Mouse (Mus musculus) hindbrain, embryonic 11.5 days (tissue): ENCODE measurements at regions not wholly inside any gene's neighbourhood (a gene's known extent, or its start where the extent isn't known, plus 50 kb on each side); places are given as distances from the start of the nearest gene placed in this dataset.

ENCODE experiments used
- ATAC-seq: fragments of 200-750 bp; cut with Nextera tagmentation; 2 replicates; pipeline ENCODE4 v1.8.0; 2017; ENCODE audit warnings: mild to moderate bottlenecking, moderate TSS enrichment, moderate library complexity; ENCODE audit not compliant: low FRiP score
- DNase-seq: peaks from one replicate; pipeline ENCODE4 v3.0.0-alpha.2; 2015; ENCODE audit warnings: low spot score
- H3K27ac ChIP-seq: fragments of 300-500 bp; sonication (generic); 2 replicates; pipeline ENCODE4 v1.5.1; 2014; ENCODE audit warnings: mild to moderate bottlenecking, low read depth, low read length
- H3K27me3 ChIP-seq: fragments of 300-500 bp; sonication (generic); 2 replicates; pipeline ENCODE4 v1.6.1; 2014; ENCODE audit warnings: mild to moderate bottlenecking, low read length, moderate library complexity, mixed read lengths; ENCODE audit not compliant: control insufficient read depth, insufficient read depth
- H3K36me3 ChIP-seq: fragments of 300-500 bp; sonication (generic); 2 replicates; pipeline ENCODE4 v1.6.1; 2014; ENCODE audit warnings: mild to moderate bottlenecking, low read length, moderate library complexity, mixed read lengths; ENCODE audit not compliant: control insufficient read depth, insufficient read depth
- H3K4me1 ChIP-seq: fragments of 300-500 bp; sonication (generic); replicated peaks from 2 replicates; pipeline ENCODE4 v1.6.1; 2014; ENCODE audit warnings: low read length, mixed read lengths; ENCODE audit not compliant: control insufficient read depth, insufficient read depth
- H3K4me2 ChIP-seq: fragments of 300-500 bp; sonication (generic); replicated peaks from 2 replicates; pipeline ENCODE4 v1.6.1; 2014; ENCODE audit warnings: mild to moderate bottlenecking, low read depth, low read length
- H3K4me3 ChIP-seq: fragments of 300-500 bp; sonication (generic); 2 replicates; pipeline ENCODE4 v1.5.1; 2014; ENCODE audit warnings: low read depth, low read length
- H3K9ac ChIP-seq: fragments of 300-500 bp; sonication (generic); 2 replicates; pipeline ENCODE4 v1.6.1; 2014; ENCODE audit warnings: low read depth, low read length
- H3K9me3 ChIP-seq: fragments of 300-500 bp; sonication (generic); 2 replicates; pipeline ENCODE4 v1.6.1; 2016; ENCODE audit warnings: low read length; ENCODE audit not compliant: control insufficient read depth
- WGBS: fragments of 180-500 bp; shearing (Covaris S2); extraction: QIAGEN DNeasy Blood & Tissue Kit; methylation state at CpG from one replicate; pipeline ENCODE4 v1.1.7; 2014; 5-methylcytosine and 5-hydroxymethylcytosine counted together

DNA sequence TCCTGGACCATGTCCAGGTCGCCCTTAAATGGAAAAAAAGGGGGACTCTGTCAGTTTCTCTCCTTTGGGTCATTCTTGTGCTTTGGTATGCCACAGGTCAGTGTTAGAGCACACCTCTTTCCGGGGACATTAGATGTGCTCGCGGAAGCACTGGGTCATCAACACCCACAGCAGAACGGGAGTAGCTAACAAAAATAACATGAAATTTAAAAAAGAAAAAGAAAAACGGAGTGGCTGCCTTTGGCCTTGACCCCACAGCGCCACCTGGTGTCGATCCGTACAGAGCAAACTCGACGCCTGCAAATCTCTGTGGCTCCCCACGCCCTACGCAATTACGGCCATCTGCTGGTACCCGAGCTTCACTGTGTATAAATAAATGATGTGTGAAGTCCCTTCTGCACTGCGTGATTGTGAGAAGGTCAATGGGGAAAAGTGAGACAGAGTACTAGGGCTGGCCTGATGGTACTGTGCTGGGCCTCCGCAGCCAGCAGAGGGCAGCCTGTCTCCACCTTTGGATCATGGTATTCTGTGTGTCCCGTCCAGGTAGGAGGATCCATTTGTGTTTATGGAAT lies 99.0 kb upstream of the Slc7a12 start:
- Histone ChIP-seq H3K4me1 (no peaks in the 10 kb centered on the region), H3K36me3 (no peaks in the 10 kb centered on the region), H3K4me3 (no peak overlapping the region; the same call in 1 of the 2 replicates), H3K9ac (no peak overlapping the region), H3K27ac (no peak overlapping the region), H3K4me2 (peak overlapping the region; percentile 25), H3K9me3 (no peaks in the 10 kb centered on the region), H3K27me3 (no peaks in the 10 kb centered on the region)
- WGBS = 15% methylated on average over 18 of the region's 18 CpGs
- DNase-seq (peak; percentile 79), ATAC-seq (peak; percentile 94)

DNA sequence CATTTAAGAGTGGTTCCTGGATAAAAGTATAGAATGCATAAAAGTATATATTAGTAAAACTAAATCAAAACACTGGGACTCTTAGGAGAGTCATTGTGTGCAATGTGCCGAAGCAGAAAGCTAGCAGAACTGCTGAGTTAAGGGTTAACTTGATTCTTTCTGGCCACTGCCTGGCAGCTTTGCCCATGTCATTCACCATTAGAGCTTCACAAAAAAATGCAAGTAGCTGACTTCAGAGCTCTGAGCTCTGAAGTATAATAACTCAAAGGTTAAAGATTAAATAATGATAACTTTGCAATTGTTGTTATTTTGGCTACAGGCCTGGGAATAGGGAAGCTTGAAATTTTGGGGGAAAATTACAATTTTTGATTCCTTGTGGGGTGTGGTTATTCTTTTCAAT lies 89.8 kb upstream of the Slc7a12 start:
- Histone ChIP-seq H3K27ac (no peak overlapping the region), H3K4me1 (no peaks in the 10 kb centered on the region), H3K27me3 (no peaks in the 10 kb centered on the region), H3K4me3 (no peak overlapping the region), H3K9me3 (no peaks in the 10 kb centered on the region), H3K36me3 (no peaks in the 10 kb centered on the region), H3K9ac (no peak overlapping the region), H3K4me2 (no peak overlapping the region)
- DNase-seq (no peak), ATAC-seq (no peak)
- WGBS = 75% methylated on average over 1 of the region's 1 CpGs

DNA sequence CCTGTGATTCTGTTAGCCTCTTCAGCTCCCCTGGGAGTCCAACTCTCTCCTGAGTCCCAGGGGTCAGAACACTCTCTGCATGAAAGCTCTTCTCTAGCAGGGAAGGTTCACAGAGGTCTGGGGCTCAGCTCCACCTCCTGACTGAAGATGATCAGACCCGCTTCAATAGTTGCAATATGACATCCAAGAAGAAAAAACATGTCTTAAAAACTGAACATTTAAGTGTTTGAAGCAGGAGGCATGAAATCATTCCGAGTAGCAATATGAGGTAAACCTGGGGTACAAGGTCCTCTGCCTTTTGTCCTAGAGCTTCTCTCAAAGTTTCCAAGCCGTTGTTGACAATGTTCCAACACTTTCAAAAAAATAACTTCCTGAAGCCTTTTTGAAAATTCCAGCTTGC lies 81.8 kb upstream of the Slc7a12 start:
- Histone ChIP-seq H3K27ac (no peak overlapping the region), H3K4me1 (no peaks in the 10 kb centered on the region), H3K36me3 (no peaks in the 10 kb centered on the region), H3K9ac (no peak overlapping the region), H3K9me3 (no peaks in the 10 kb centered on the region), H3K4me2 (no peak overlapping the region), H3K27me3 (no peaks in the 10 kb centered on the region), H3K4me3 (no peak overlapping the region)
- ATAC-seq (no peak), DNase-seq (no peak)
- 88% methylated on average over 3 of the region's 3 CpGs for WGBS

DNA sequence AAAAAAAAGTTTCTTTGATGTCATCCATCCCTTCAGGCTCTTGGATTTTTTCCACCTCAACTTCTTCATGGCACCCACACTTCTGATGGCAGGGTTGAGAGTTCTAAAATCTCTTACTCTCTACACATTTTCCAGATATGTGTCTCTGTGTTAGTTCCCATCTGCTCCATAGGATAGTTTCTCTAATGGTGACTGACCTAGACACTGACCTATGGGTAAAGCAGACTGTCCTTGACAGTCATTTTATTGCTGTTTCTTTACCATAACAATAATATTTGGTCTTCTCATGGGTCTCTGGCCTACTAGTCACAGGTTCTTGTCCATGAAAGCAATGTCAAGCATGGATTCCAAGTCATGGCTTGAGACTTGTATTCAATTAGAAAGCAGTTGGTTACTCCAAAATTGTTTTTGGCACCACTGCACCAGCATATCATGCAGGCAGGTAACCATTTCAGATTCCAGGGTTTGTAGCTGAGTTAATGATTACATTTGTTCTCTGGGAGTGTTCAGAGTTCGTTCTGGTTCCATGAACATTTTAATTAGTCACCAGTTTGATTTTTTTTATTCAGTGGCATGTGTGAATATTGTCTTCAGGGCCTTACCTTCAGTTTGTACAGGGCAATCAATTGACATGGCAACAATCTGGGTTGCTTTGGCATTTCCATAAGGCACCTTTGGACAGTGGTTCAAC lies 71.9 kb upstream of the Slc7a12 start:
- H3K27me3 ChIP-seq = no peaks in the 10 kb centered on the region
- H3K4me1 ChIP-seq = no peaks in the 10 kb centered on the region
- no peak overlapping the region for H3K4me2 ChIP-seq
- H3K9me3 ChIP-seq = no peaks in the 10 kb centered on the region
- DNase-seq (no peak), ATAC-seq (no peak)
- no peak overlapping the region for H3K9ac ChIP-seq
- WGBS = 81% methylated on average over 1 of the region's 1 CpGs
- H3K36me3 ChIP-seq = no peaks in the 10 kb centered on the region
- no peak overlapping the region for H3K27ac ChIP-seq
- H3K4me3 ChIP-seq = no peak overlapping the region
